Mouse (Mus musculus) thymus, adult 2 months (tissue): Measurements from ENCODE around the gene Tsen15. TPM values are rescaled to one million over a fixed set of nuclear protein-coding genes. Genes with fewer than 3 reads are reported as not detected.

Experiments used
- DNase-seq: peaks from one replicate; pipeline ENCODE4 v3.0.0; 2021
- H3K27ac ChIP-seq: fragments of 200-500 bp; 2 replicates; pipeline ENCODE4 v1.5.1; 2012; ENCODE audit warnings: low read length, control low read depth; ENCODE audit not compliant: control insufficient read depth, insufficient read depth
- H3K27me3 ChIP-seq: fragments of 200-500 bp; 2 replicates; pipeline ENCODE4 v1.6.1; 2012; ENCODE audit warnings: mild to moderate bottlenecking, low read length, moderate library complexity, mixed read lengths; ENCODE audit not compliant: control insufficient read depth, insufficient read depth
- H3K36me3 ChIP-seq: fragments of 200-500 bp; 2 replicates; pipeline ENCODE4 v1.6.1; 2012; ENCODE audit warnings: mild to moderate bottlenecking, low read length, moderate library complexity; ENCODE audit not compliant: control insufficient read depth, insufficient read depth
- H3K4me1 ChIP-seq: fragments of 200-500 bp; replicated peaks from 2 replicates; pipeline ENCODE4 v1.6.1; 2012; ENCODE audit warnings: low read length; ENCODE audit not compliant: control insufficient read depth, insufficient read depth
- H3K4me3 ChIP-seq: fragments of 200-500 bp; 2 replicates; pipeline ENCODE4 v1.5.1; 2012; ENCODE audit warnings: mild to moderate bottlenecking, low read length, control low read depth, moderate library complexity; ENCODE audit not compliant: control insufficient read depth, insufficient read depth
- CTCF ChIP-seq: fragments of 200-500 bp; IDR thresholded peaks from 2 replicates; pipeline ENCODE4 v1.5.1; 2012; ENCODE audit warnings: mild to moderate bottlenecking, control low read depth, low read length, moderate library complexity, borderline replicate concordance; ENCODE audit not compliant: control insufficient read depth, poor library complexity, insufficient read depth; ENCODE audit errors: extremely low read depth
- POLR2A ChIP-seq: fragments of 200-500 bp; IDR thresholded peaks from 2 replicates; pipeline ENCODE4 v1.6.1; 2012; ENCODE audit warnings: mild to moderate bottlenecking, low read length, control low read depth, moderate library complexity; ENCODE audit not compliant: control insufficient read depth, poor library complexity, insufficient read depth; ENCODE audit errors: extremely low read depth
- WGBS: fragments of 180-500 bp; shearing (Covaris S2); methylation state at CpG from one replicate; pipeline ENCODE4 v1.1.7; 2018; 5-methylcytosine and 5-hydroxymethylcytosine counted together
- polyA plus RNA-seq: library from polyadenylated mRNA; depleted of rRNA; stranded (reverse); fragments of >200 nt; gene quantifications from 2 replicates; pipeline ENCODE4 v1.2.3, GENCODE M21; 2012

Tsen15 gene
- polyA plus RNA-seq, 1 experiment = 15.7 TPM

DNA sequence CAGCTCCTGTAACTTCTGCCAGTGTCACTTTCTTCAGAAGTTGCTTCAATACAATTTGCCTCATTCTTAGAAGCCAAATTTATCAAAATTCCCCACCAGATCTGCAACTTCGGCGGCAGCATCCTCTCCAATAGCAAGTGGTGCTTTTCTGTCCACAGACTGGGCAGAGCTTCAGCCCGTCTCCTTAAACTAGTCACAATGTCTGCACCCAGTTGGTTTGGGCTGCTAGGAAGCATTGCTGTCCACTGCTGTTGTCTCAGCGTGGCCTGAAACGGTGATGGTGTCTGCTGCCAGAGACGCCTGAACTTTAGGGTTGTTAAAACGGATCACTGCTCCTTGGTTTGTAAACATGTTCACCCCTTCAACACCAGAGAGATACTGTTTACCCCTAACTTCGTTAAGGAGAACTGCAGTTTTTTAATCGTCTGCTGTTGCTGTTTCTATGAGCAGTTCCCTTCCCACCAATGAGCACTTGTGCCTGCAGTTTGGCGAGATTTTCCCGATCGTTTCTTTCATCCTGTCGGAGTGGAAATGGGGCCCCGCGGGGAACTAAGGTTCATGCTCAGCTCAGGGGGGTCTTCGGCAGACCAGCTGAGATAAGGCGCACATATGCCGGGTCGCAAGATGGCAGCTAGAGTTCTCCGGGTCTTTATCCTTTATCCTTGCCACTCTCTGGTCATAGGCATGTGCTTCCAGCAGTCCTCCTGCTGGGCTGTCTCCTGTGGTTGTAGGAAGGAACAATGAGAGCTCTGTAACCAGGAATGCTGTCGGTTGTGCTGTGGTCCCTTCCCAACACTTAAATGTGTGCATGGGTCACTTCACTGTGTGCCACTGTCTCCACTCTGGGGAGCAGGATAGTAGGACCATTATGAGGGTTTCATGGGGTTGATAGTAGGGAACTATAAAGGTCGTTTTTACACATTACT lies 20.8 kb upstream of the Tsen15 start:
- no peak for DNase-seq
- Histone ChIP-seq H3K27me3 (no peaks in the 10 kb centered on the region), H3K27ac (no peak overlapping the region), H3K4me3 (no peak overlapping the region), H3K36me3 (no peaks in the 10 kb centered on the region), H3K4me1 (no peaks in the 10 kb centered on the region)
- whole genome bisulfite sequencing = 63% methylated on average over 22 of the region's 22 CpGs
- TF ChIP-seq CTCF = no peak
- no peak for TF ChIP-seq POLR2A

DNA sequence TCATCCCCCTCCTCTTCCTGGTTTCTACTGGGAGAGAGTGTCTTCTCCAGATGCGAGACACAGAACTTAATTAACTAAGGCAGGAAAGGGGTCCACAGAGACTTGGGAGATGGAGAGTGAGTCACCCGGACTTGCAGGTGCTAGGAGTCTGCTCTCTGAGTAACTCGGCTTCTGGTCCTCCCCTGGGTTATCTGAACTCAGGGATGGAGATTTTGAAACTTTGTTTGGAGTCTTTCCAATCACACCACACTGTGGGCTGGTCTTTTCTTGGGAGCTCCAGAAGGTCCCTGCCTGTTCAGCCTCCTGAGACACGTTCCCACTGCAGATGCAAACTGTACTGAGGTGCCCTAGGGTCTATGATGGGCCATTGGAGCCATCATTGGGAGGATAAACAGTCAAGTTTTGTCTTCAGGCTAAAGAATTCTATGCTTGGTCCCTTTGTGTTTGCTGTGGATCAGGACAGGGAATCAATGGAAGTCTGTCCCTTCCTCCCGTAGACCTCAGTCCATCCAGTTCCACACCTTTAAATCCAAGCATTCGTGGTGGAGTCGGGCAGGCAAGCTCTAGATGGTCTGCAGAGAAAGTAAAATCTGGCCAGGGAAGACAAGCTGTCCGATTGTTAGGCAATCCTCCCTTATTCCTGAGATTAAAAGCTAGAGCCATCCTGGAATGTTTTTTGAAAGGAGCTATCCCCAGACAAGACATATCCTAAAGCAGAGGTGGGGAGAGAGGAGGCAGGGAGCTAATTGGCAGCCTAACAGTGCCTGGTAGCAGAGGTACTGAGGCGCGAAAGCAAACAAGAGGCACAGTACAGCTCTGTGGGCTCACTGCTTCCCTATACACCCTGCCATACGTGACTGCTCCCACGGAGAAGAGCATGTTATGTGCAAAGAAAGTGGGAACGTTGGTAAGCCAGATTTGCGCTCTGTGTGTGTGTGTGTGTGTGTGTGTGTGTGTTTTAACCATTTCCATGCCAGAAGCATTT lies 14.4 kb upstream of the Tsen15 start:
- WGBS = 36% methylated on average over 14 of the region's 14 CpGs
- Histone ChIP-seq H3K27ac (no peak overlapping the region), H3K27me3 (peaks cover 8% of the 10 kb centered on the region), H3K4me3 (no peak overlapping the region), H3K36me3 (no peaks in the 10 kb centered on the region), H3K4me1 (peaks cover 6% of the 10 kb centered on the region; the same call in 1 of the 2 replicates)
- no peak for TF ChIP-seq CTCF
- DNase-seq = no peak

DNA sequence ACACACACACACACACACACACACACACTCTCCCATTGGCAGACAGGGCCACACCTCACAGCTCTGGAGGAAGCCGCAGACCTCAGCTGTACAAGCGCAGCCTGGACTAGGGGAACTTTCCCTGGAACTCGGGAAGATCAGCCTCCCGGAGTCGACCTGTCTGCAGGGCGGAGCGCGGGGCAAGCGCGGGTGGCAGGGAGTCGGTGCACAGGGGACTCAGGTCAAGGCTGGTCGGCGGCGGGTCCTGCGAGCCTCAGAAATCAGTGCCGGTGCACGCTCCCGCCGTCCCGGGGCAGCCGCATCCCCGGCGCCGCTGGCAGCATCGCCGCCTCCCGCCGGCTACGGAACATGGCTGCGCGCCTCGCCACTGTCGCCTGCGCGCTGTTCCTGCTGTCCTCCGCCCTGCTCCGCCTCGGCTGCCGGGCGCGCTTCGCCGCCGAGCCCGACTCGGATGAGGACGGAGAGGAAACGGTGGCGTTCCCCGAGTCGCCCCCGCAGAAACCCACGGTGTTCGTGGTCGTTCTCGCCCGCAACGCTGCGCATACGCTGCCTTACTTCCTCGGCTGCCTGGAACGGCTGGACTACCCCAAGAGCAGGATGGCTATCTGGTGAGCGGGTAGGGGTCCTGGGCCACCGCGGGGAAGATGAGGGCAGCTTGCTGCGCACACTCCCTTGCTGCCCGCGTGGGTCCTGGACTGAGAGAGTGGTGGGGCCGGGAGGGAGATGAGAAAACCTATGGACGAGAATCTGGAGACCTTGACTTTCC lies 13.5 kb upstream of the Tsen15 start, which contains the start of gene Colgalt2:
Gene Colgalt2 (plus strand): TSS at position 41 of the 766 bp plus-strand sequence.
- WGBS = 2% methylated on average over 70 of the region's 70 CpGs
- Histone ChIP-seq H3K4me1 (peaks cover 6% of the 10 kb centered on the region; the same call in 1 of the 2 replicates), H3K4me3 (peak within 1 kb of the TSS; percentile 23), H3K27me3 (peaks cover 8% of the 10 kb centered on the region), H3K36me3 (no peaks in the 10 kb centered on the region), H3K27ac (no peak within 1 kb of the TSS)
- DNase-seq = peak; percentile 39
- TF ChIP-seq POLR2A = no peak

DNA sequence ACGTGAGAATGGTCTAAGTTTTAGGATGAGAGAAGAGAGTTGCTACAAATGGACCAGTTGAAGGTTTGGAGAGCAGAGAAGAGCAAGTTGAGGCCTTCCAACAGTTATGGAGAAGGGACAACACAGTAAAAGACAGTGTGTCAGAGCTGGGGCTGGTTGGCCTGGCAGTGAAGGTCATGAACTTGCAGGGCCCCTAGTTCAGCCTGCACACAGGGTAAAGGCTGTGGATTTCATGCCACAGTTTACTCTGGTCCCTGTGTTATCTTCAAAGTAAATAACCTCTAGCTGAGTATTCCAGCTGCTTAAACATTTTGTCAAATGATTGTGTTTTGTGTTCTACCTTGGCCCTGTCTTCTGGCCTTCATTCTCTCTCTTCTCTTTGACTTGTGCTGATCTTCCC lies 12.2 kb upstream of the Tsen15 start:
- no peak for DNase-seq
- TF ChIP-seq POLR2A (no peak), CTCF (no peak)
- no peaks in the 10 kb centered on the region for H3K36me3 ChIP-seq
- H3K27ac ChIP-seq = no peak overlapping the region
- H3K4me1 ChIP-seq = peaks cover 6% of the 10 kb centered on the region; the same call in 1 of the 2 replicates
- H3K27me3 ChIP-seq = peaks cover 8% of the 10 kb centered on the region
- 86% methylated on average over 1 of the region's 1 CpGs for WGBS
- H3K4me3 ChIP-seq = no peak overlapping the region

DNA sequence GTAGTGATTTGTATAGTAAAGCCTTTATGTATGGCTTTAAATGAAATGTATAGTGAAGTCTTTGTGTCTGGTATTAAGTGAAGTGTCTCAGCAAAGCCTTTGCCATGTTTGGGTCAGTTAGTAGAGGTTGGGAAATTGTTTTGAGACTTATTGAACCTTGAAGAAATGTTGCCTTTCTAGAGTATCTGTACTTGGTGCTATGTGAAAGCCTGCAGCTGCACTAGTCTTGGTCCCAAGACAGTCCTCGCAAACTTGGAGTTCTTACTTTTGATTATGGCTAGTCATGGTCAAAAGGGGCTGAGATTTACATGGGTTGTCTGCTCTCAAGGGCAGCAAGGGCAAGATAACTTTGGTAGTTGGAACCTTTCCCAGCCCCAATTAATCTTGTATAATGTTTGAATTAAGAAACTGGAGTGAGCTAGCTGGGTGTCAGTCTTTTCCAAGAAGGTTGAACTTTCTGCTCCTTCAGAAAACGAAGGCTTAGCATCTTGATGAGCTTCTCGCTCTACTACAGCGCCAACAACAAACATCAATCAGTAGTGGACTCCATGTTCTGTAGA lies 8.5 kb upstream of the Tsen15 start:
- Histone ChIP-seq H3K4me1 (peaks cover 4% of the 10 kb centered on the region; the same call in 1 of the 2 replicates), H3K27me3 (peaks cover 5% of the 10 kb centered on the region), H3K4me3 (no peak overlapping the region), H3K36me3 (no peaks in the 10 kb centered on the region), H3K27ac (no peak overlapping the region)
- no peak for DNase-seq
- 95% methylated on average over 4 of the region's 4 CpGs for WGBS
- TF ChIP-seq CTCF = no peak
- no peak for TF ChIP-seq POLR2A
